Mouse (Mus musculus): ENCODE measurements around the gene Agap1. TPM values are rescaled to one million over a fixed set of nuclear protein-coding genes. Genes with fewer than 3 reads are reported as not detected.

Gene Agap1
- polyA plus RNA-seq, 1 experiment from 2014 or later: 7.6 TPM

GRCm38 (mm10) chr1:89554969-89555856 is 100.6 kb downstream of the Agap1 start:
- H3K9ac ChIP-seq (ENCODE audit: low read length): no peak overlapping the region
- WGBS: 75% methylated on average over 18 of the region's 18 CpGs
- no peak for ATAC-seq (ENCODE audit: low read depth)
- no peaks in the 10 kb centered on the region for H3K36me3 ChIP-seq (ENCODE audit: control insufficient read depth, insufficient read depth, low read length)
- H3K27me3 ChIP-seq (ENCODE audit: control insufficient read depth, insufficient read depth, low read depth, low read length): no peaks in the 10 kb centered on the region
- H3K27ac ChIP-seq (ENCODE audit: low read length): no peak overlapping the region
- H3K9me3 ChIP-seq (ENCODE audit: control insufficient read depth, low read length): no peaks in the 10 kb centered on the region
- peaks cover 2% of the 10 kb centered on the region; the same call in 1 of the 2 replicates for H3K4me1 ChIP-seq (replicated peaks; ENCODE audit: control insufficient read depth, insufficient read depth, low read length)
- no peak overlapping the region for H3K4me3 ChIP-seq (ENCODE audit: low read length)
- no peak overlapping the region for H3K4me2 ChIP-seq (ENCODE audit: low read depth, low read length)

- WGBS: 81% methylated on average over 7 of the region's 7 CpGs
Observed at GRCm38 (mm10) chr1:89556006-89556405, 101.4 kb downstream of the Agap1 start.

GRCm38 (mm10) chr1:89557401-89557800 is 102.8 kb downstream of the Agap1 start:
- Histone ChIP-seq H3K4me3 (ENCODE audit: low read length) (no peak overlapping the region), H3K27ac (ENCODE audit: low read length) (no peak overlapping the region), H3K9ac (ENCODE audit: low read length) (no peak overlapping the region), H3K4me1 (replicated peaks; ENCODE audit: control insufficient read depth, insufficient read depth, low read length) (peaks cover 2% of the 10 kb centered on the region; the same call in 1 of the 2 replicates), H3K4me2 (ENCODE audit: low read depth, low read length) (no peak overlapping the region), H3K36me3 (ENCODE audit: control insufficient read depth, insufficient read depth, low read length) (no peaks in the 10 kb centered on the region), H3K9me3 (ENCODE audit: control insufficient read depth, low read length) (no peaks in the 10 kb centered on the region), H3K27me3 (ENCODE audit: control insufficient read depth, insufficient read depth, low read depth, low read length) (no peaks in the 10 kb centered on the region)
- ATAC-seq (ENCODE audit: low read depth): no peak
- WGBS: 70% methylated on average over 6 of the region's 6 CpGs

More at GRCm38 (mm10) chr1:89556006-89556405, 101.4 kb downstream of the Agap1 start:
- Histone ChIP-seq H3K4me1 (replicated peaks; ENCODE audit: control insufficient read depth, insufficient read depth, low read length) (peaks cover 2% of the 10 kb centered on the region; the same call in 1 of the 2 replicates), H3K4me2 (ENCODE audit: low read depth, low read length) (no peak overlapping the region), H3K36me3 (ENCODE audit: control insufficient read depth, insufficient read depth, low read length) (no peaks in the 10 kb centered on the region), H3K9me3 (ENCODE audit: control insufficient read depth, low read length) (no peaks in the 10 kb centered on the region), H3K27ac (ENCODE audit: low read length) (no peak overlapping the region), H3K4me3 (ENCODE audit: low read length) (no peak overlapping the region), H3K9ac (ENCODE audit: low read length) (no peak overlapping the region), H3K27me3 (ENCODE audit: control insufficient read depth, insufficient read depth, low read depth, low read length) (no peaks in the 10 kb centered on the region)
- no peak for ATAC-seq (ENCODE audit: low read depth)

GRCm38 (mm10) chr1:89558080-89558479 is 103.5 kb downstream of the Agap1 start:
- H3K36me3 ChIP-seq (ENCODE audit: control insufficient read depth, insufficient read depth, low read length): no peaks in the 10 kb centered on the region
- WGBS: 57% methylated on average over 1 of the region's 1 CpGs

GRCm38 (mm10) chr1:89563399-89563798 is 108.8 kb downstream of the Agap1 start:
- H3K4me1 ChIP-seq (replicated peaks; ENCODE audit: control insufficient read depth, insufficient read depth, low read length): peaks cover 27% of the 10 kb centered on the region
- WGBS: 81% methylated on average over 4 of the region's 4 CpGs
- ATAC-seq (ENCODE audit: low read depth): no peak

More at GRCm38 (mm10) chr1:89558080-89558479, 103.5 kb downstream of the Agap1 start:
- H3K4me1 ChIP-seq (replicated peaks; ENCODE audit: control insufficient read depth, insufficient read depth, low read length): peaks cover 2% of the 10 kb centered on the region; the same call in 1 of the 2 replicates
- no peak overlapping the region for H3K4me2 ChIP-seq (ENCODE audit: low read depth, low read length)
- H3K27me3 ChIP-seq (ENCODE audit: control insufficient read depth, insufficient read depth, low read depth, low read length): no peaks in the 10 kb centered on the region
- H3K27ac ChIP-seq (ENCODE audit: low read length): no peak overlapping the region
- H3K9me3 ChIP-seq (ENCODE audit: control insufficient read depth, low read length): no peaks in the 10 kb centered on the region
- no peak for ATAC-seq (ENCODE audit: low read depth)
- no peak overlapping the region for H3K9ac ChIP-seq (ENCODE audit: low read length)
- no peak overlapping the region for H3K4me3 ChIP-seq (ENCODE audit: low read length)

GRCm38 (mm10) chr1:89566578-89567488 is 112.2 kb downstream of the Agap1 start:
- no peak overlapping the region for H3K9ac ChIP-seq (ENCODE audit: low read length)
- peak; percentile 69; the same call in 1 of the 2 replicates for ATAC-seq (ENCODE audit: low read depth)
- H3K27me3 ChIP-seq (ENCODE audit: control insufficient read depth, insufficient read depth, low read depth, low read length): no peaks in the 10 kb centered on the region
- no peak overlapping the region for H3K27ac ChIP-seq (ENCODE audit: low read length)
- H3K9me3 ChIP-seq (ENCODE audit: control insufficient read depth, low read length): no peaks in the 10 kb centered on the region
- H3K4me1 ChIP-seq (replicated peaks; ENCODE audit: control insufficient read depth, insufficient read depth, low read length): peaks cover 34% of the 10 kb centered on the region
- 29% methylated on average over 9 of the region's 9 CpGs for WGBS
- no peak overlapping the region for H3K4me3 ChIP-seq (ENCODE audit: low read length)
- no peaks in the 10 kb centered on the region for H3K36me3 ChIP-seq (ENCODE audit: control insufficient read depth, insufficient read depth, low read length)
- no peak overlapping the region for H3K4me2 ChIP-seq (ENCODE audit: low read depth, low read length)

More at GRCm38 (mm10) chr1:89563399-89563798, 108.8 kb downstream of the Agap1 start:
- H3K4me2 ChIP-seq (ENCODE audit: low read depth, low read length): no peak overlapping the region
- no peak overlapping the region for H3K27ac ChIP-seq (ENCODE audit: low read length)
- H3K27me3 ChIP-seq (ENCODE audit: control insufficient read depth, insufficient read depth, low read depth, low read length): no peaks in the 10 kb centered on the region
- no peaks in the 10 kb centered on the region for H3K9me3 ChIP-seq (ENCODE audit: control insufficient read depth, low read length)
- no peak overlapping the region for H3K4me3 ChIP-seq (ENCODE audit: low read length)
- H3K9ac ChIP-seq (ENCODE audit: low read length): no peak overlapping the region
- no peaks in the 10 kb centered on the region for H3K36me3 ChIP-seq (ENCODE audit: control insufficient read depth, insufficient read depth, low read length)

- peaks cover 34% of the 10 kb centered on the region for H3K4me1 ChIP-seq (replicated peaks; ENCODE audit: control insufficient read depth, insufficient read depth, low read length)
- 43% methylated on average over 6 of the region's 6 CpGs for WGBS
- peak; percentile 49; the same call in 1 of the 2 replicates for ATAC-seq (ENCODE audit: low read depth)
Observed at GRCm38 (mm10) chr1:89568546-89569405, 114.2 kb downstream of the Agap1 start.

GRCm38 (mm10) chr1:89570522-89571299 is 116.1 kb downstream of the Agap1 start:
- H3K36me3 ChIP-seq (ENCODE audit: control insufficient read depth, insufficient read depth, low read length): no peaks in the 10 kb centered on the region
- H3K4me2 ChIP-seq (ENCODE audit: low read depth, low read length): no peak overlapping the region
- no peaks in the 10 kb centered on the region for H3K9me3 ChIP-seq (ENCODE audit: control insufficient read depth, low read length)
- 73% methylated on average over 4 of the region's 4 CpGs for WGBS
- H3K27ac ChIP-seq (ENCODE audit: low read length): no peak overlapping the region
- no peaks in the 10 kb centered on the region for H3K27me3 ChIP-seq (ENCODE audit: control insufficient read depth, insufficient read depth, low read depth, low read length)
- ATAC-seq (ENCODE audit: low read depth): no peak
- no peak overlapping the region for H3K9ac ChIP-seq (ENCODE audit: low read length)
- peaks cover 36% of the 10 kb centered on the region for H3K4me1 ChIP-seq (replicated peaks; ENCODE audit: control insufficient read depth, insufficient read depth, low read length)
- no peak overlapping the region for H3K4me3 ChIP-seq (ENCODE audit: low read length)

More at GRCm38 (mm10) chr1:89568546-89569405, 114.2 kb downstream of the Agap1 start:
- H3K27me3 ChIP-seq (ENCODE audit: control insufficient read depth, insufficient read depth, low read depth, low read length): no peaks in the 10 kb centered on the region
- no peaks in the 10 kb centered on the region for H3K9me3 ChIP-seq (ENCODE audit: control insufficient read depth, low read length)
- H3K27ac ChIP-seq (ENCODE audit: low read length): no peak overlapping the region
- no peaks in the 10 kb centered on the region for H3K36me3 ChIP-seq (ENCODE audit: control insufficient read depth, insufficient read depth, low read length)
- no peak overlapping the region for H3K9ac ChIP-seq (ENCODE audit: low read length)
- no peak overlapping the region for H3K4me2 ChIP-seq (ENCODE audit: low read depth, low read length)
- no peak overlapping the region for H3K4me3 ChIP-seq (ENCODE audit: low read length)

All from lung, embryonic 16.5 days (tissue).